Comparison of ENCODE assay signal across 9 mouse cellular contexts in the genomic region with DNA sequence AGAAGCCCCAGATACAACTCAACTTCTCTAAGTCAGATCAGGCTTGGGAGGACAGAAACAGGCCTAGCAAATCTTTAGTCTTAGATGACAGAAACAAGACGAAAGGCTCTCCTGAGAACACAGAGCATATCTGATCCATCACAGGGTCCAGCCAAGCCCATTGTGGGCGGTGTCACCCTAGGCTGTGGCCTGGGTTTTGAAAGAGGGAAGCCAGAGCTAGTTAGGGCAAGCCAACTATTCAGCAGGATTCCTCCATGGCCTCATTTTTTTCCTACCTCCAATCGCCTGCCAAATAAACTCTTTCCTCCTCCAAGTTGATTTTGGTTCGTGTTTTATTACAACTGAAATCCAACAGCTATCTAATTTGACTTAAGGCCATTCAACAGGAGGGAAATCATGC. TPM values are rescaled to one million over a fixed set of nuclear protein-coding genes. Genes with fewer than 3 reads are reported as not detected.
DNase-seq lines count a peak whose midpoint lies in the region; ATAC-seq and TF ChIP-seq lines count a peak whose summit lies in the region.
"Had no signal": no experiment of that assay in that cellular context is flagged by ENCODE, and none has a peak within 500 bp of the region (broad histone marks: within the 10 kb centered on the region; RNA-seq: fewer than 3 reads in every experiment).

No protein-coding gene starts in this region.

- 75% methylated on average over 4 of the region's 4 CpGs for WGBS in heart, embryonic 12.5 days
- WGBS in lung, embryonic 16.5 days: 73% methylated on average over 4 of the region's 4 CpGs
- 38% methylated on average over 4 of the region's 4 CpGs for WGBS in stomach, postnatal 0 days

- H3K27ac ChIP-seq in heart, embryonic 12.5 days (ENCODE audit: poor library complexity, severe bottlenecking): no peak overlapping the region
- peak overlapping the region; percentile 44 for H3K27ac ChIP-seq in lung, embryonic 16.5 days (ENCODE audit: low read length)
- peak overlapping the region; percentile 30; the same call in 1 of the 2 replicates for H3K27ac ChIP-seq in stomach, postnatal 0 days (replicated peaks)

- no peak for ATAC-seq in heart, embryonic 12.5 days (ENCODE audit: insufficient number of reproducible peaks, low FRiP score)
- ATAC-seq in lung, embryonic 16.5 days (ENCODE audit: low read depth): peak; percentile 65
- ATAC-seq in stomach, postnatal 0 days (ENCODE audit: low FRiP score, low TSS enrichment): peak; percentile 51; the same call in 1 of the 2 replicates
- ATAC-seq: forebrain, postnatal 0 days had no signal

- no peaks in the 10 kb centered on the region for H3K9me3 ChIP-seq in heart, embryonic 12.5 days (replicated peaks)
- H3K9me3 ChIP-seq in lung, embryonic 16.5 days (ENCODE audit: control insufficient read depth, low read length): no peaks in the 10 kb centered on the region
- no peaks in the 10 kb centered on the region for H3K9me3 ChIP-seq in stomach, postnatal 0 days (ENCODE audit: control insufficient read depth, low read length)

- TF ChIP-seq CTCF in stomach, postnatal 0 days (IDR thresholded peaks at IDR 0.05; ENCODE audit: low read depth): no peak

- H3K36me3 ChIP-seq in heart, embryonic 12.5 days: no peaks in the 10 kb centered on the region
- H3K36me3 ChIP-seq in lung, embryonic 16.5 days (ENCODE audit: control insufficient read depth, insufficient read depth, low read length): no peaks in the 10 kb centered on the region
- H3K36me3 ChIP-seq in stomach, postnatal 0 days (ENCODE audit: control insufficient read depth, insufficient read depth, low read length): no peaks in the 10 kb centered on the region

- H3K4me2 ChIP-seq in heart, embryonic 12.5 days: no peak overlapping the region
- H3K4me2 ChIP-seq in lung, embryonic 16.5 days (ENCODE audit: low read depth, low read length): no peak overlapping the region
- H3K4me2 ChIP-seq in stomach, postnatal 0 days (replicated peaks; ENCODE audit: low read depth): no peak overlapping the region

- no peaks in the 10 kb centered on the region for H3K4me1 ChIP-seq in heart, embryonic 12.5 days (replicated peaks)
- H3K4me1 ChIP-seq in lung, embryonic 16.5 days (replicated peaks; ENCODE audit: control insufficient read depth, insufficient read depth, low read length): no peaks in the 10 kb centered on the region
- H3K4me1 ChIP-seq in stomach, postnatal 0 days (replicated peaks; ENCODE audit: control insufficient read depth, insufficient read depth): no peaks in the 10 kb centered on the region

- DNase-seq in heart, adult 8-10 months (ENCODE audit: low spot score): peak; percentile 20
- no peak for DNase-seq in lung, postnatal 4 days
- DNase-seq in fat pad, adult 2 months (ENCODE audit: extremely low read depth, low read depth, low spot score): peak; percentile 81
- no peak for DNase-seq in stomach, postnatal 0 days (ENCODE audit: low spot score)
- DNase-seq in neural tube, embryonic 10.5 days (ENCODE audit: extremely low spot score, low spot score): no peak
- DNase-seq: forebrain, postnatal 0 days; kidney, postnatal 36 days had no signal

- no peak for TF ChIP-seq EP300 in stomach, postnatal 0 days (optimal IDR thresholded peaks at IDR 0.05)

- H3K4me3 ChIP-seq in heart, embryonic 12.5 days: no peak overlapping the region
- H3K4me3 ChIP-seq in lung, embryonic 16.5 days (ENCODE audit: low read length): no peak overlapping the region
- H3K4me3 ChIP-seq in stomach, postnatal 0 days (ENCODE audit: low read depth, low read length): no peak overlapping the region

- H3K27me3 ChIP-seq in heart, embryonic 12.5 days (replicated peaks): no peaks in the 10 kb centered on the region
- H3K27me3 ChIP-seq in lung, embryonic 16.5 days (ENCODE audit: control insufficient read depth, insufficient read depth, low read depth, low read length): no peaks in the 10 kb centered on the region
- H3K27me3 ChIP-seq in stomach, postnatal 0 days (ENCODE audit: control insufficient read depth, insufficient read depth, low read length): no peaks in the 10 kb centered on the region

- no peak overlapping the region for H3K9ac ChIP-seq in heart, embryonic 12.5 days
- H3K9ac ChIP-seq in lung, embryonic 16.5 days (ENCODE audit: low read length): no peak overlapping the region
- H3K9ac ChIP-seq in stomach, postnatal 0 days (ENCODE audit: low read length): no peak overlapping the region
- H3K9ac ChIP-seq: forebrain, postnatal 0 days had no signal

RNA-seq across cellular contexts. Expression of a gene that starts 32.0 kb away (rescaled TPM):
- 1 to 10 TPM; 2.1 to 3.3 (median 2.6) TPM for total RNA-seq in heart, adult 8-10 months (2022)
- polyA plus RNA-seq in heart, embryonic 12.5 days (2016; fragmentation: Nextera tagmentation; extraction: Ambion mirVana): 13.1 and 13.5 TPM in 2 replicates
- 15.3 and 16.7 TPM in 2 replicates for polyA plus RNA-seq in lung, embryonic 16.5 days (2015; fragmentation: Nextera tagmentation; extraction: Ambion mirVana)
- polyA plus RNA-seq in stomach, postnatal 0 days (2015; fragmentation: Nextera tagmentation; extraction: Ambion mirVana): 12.5 and 13.0 TPM in 2 replicates

Comparison
In these comparisons a context has a peak if more than half of its experiments do, and no peak if none do; other contexts are left out.
1. DNase-seq: peak in heart, adult 8-10 months (single experiment) and fat pad, adult 2 months (single experiment); none in lung, postnatal 4 days (0 of 2), stomach, postnatal 0 days (single experiment) and neural tube, embryonic 10.5 days (single experiment).